Mouse (Mus musculus) intestine, embryonic 16.5 days (tissue): Measurements from ENCODE around the gene Ncbp3. TPM values are rescaled to one million over a fixed set of nuclear protein-coding genes. Genes with fewer than 3 reads are reported as not detected.
"Not testable (repeated sequence)": the region's sequence is repeated elsewhere in the genome, so short reads cannot be mapped to it uniquely, and the experiment has no call there.

Experiments
- ATAC-seq: fragments of 200-750 bp; cut with Nextera tagmentation; 2 replicates; pipeline ENCODE4 v1.8.0; 2017; ENCODE audit warnings: moderate TSS enrichment, moderate library complexity
- H3K27ac ChIP-seq: fragments of 300-500 bp; sonication (generic); 2 replicates; pipeline ENCODE4 v1.5.1; 2014; ENCODE audit warnings: mild to moderate bottlenecking, low read length
- H3K27me3 ChIP-seq: fragments of 300-500 bp; sonication (generic); replicated peaks from 2 replicates; pipeline ENCODE4 v1.6.1; 2014; ENCODE audit warnings: low read length, control low read depth, mixed read lengths; ENCODE audit not compliant: control insufficient read depth, insufficient read depth
- H3K36me3 ChIP-seq: fragments of 300-500 bp; sonication (generic); 2 replicates; pipeline ENCODE4 v1.6.1; 2014; ENCODE audit warnings: low read length, control low read depth; ENCODE audit not compliant: control insufficient read depth, insufficient read depth
- H3K4me1 ChIP-seq: fragments of 300-500 bp; sonication (generic); 2 replicates; pipeline ENCODE4 v1.6.1; 2014; ENCODE audit warnings: low read length, control low read depth, mixed read lengths; ENCODE audit not compliant: control insufficient read depth, insufficient read depth
- H3K4me2 ChIP-seq: fragments of 300-500 bp; sonication (generic); 2 replicates; pipeline ENCODE4 v1.6.1; 2014; ENCODE audit warnings: low read depth, low read length, control low read depth
- H3K4me3 ChIP-seq: fragments of 300-500 bp; sonication (generic); 2 replicates; pipeline ENCODE4 v1.5.1; 2014; ENCODE audit warnings: mild to moderate bottlenecking, low read length
- H3K9ac ChIP-seq: fragments of 300-500 bp; sonication (generic); 2 replicates; pipeline ENCODE4 v1.6.1; 2014; ENCODE audit warnings: low read depth, low read length
- H3K9me3 ChIP-seq: fragments of 300-500 bp; sonication (generic); 2 replicates; pipeline ENCODE4 v1.6.1; 2016; ENCODE audit warnings: low read length, control low read depth; ENCODE audit not compliant: control insufficient read depth
- WGBS: fragments of 180-500 bp; shearing (Covaris S2); extraction: QIAGEN DNeasy Blood & Tissue Kit; methylation state at CpG from one replicate; pipeline ENCODE4 v1.1.7; 2014; 5-methylcytosine and 5-hydroxymethylcytosine counted together
- polyA plus RNA-seq: library from polyadenylated mRNA; unstranded; fragments of >200 nt; fragmentation: Nextera tagmentation; extraction: Ambion mirVana; gene quantifications from 2 replicates; pipeline ENCODE4 v1.2.1, GENCODE M21; 2015

Ncbp3 gene
- polyA plus RNA-seq, 1 experiment from 2014 or later = 8.3 TPM

GRCm38 (mm10) chr11:73090826-73091225 is 43.2 kb downstream of the Ncbp3 start:
- H3K27me3 ChIP-seq = no peaks in the 10 kb centered on the region
- H3K36me3 ChIP-seq = no peaks in the 10 kb centered on the region
- 86% methylated on average over 2 of the region's 2 CpGs for WGBS
- no peak overlapping the region for H3K4me3 ChIP-seq
- no peaks in the 10 kb centered on the region for H3K9me3 ChIP-seq
- no peaks in the 10 kb centered on the region for H3K4me1 ChIP-seq
- ATAC-seq = no peak
- H3K9ac ChIP-seq = no peak overlapping the region
- no peak overlapping the region for H3K27ac ChIP-seq
- no peak overlapping the region for H3K4me2 ChIP-seq

- no peak for ATAC-seq
- Histone ChIP-seq H3K36me3 (no peaks in the 10 kb centered on the region), H3K27ac (no peak overlapping the region), H3K9me3 (no peaks in the 10 kb centered on the region), H3K4me3 (no peak overlapping the region), H3K4me2 (no peak overlapping the region), H3K9ac (no peak overlapping the region), H3K27me3 (no peaks in the 10 kb centered on the region), H3K4me1 (no peaks in the 10 kb centered on the region)
- 72% methylated on average over 4 of the region's 4 CpGs for WGBS
These were observed 44.5 kb downstream of the Ncbp3 start for GRCm38 (mm10) chr11:73092057-73092456.

- ATAC-seq = no peak
- WGBS = 63% methylated on average over 7 of the region's 7 CpGs
These were observed 45.3 kb downstream of the Ncbp3 start for GRCm38 (mm10) chr11:73092877-73093276.

GRCm38 (mm10) chr11:73094231-73094995 is 46.8 kb downstream of the Ncbp3 start:
- no peak overlapping the region for H3K4me2 ChIP-seq
- no peaks in the 10 kb centered on the region for H3K36me3 ChIP-seq
- H3K4me1 ChIP-seq = no peaks in the 10 kb centered on the region
- H3K9ac ChIP-seq = no peak overlapping the region
- no peaks in the 10 kb centered on the region for H3K27me3 ChIP-seq
- no peak for ATAC-seq
- H3K4me3 ChIP-seq = no peak overlapping the region
- H3K27ac ChIP-seq = no peak overlapping the region
- WGBS = 79% methylated on average over 11 of the region's 11 CpGs
- no peaks in the 10 kb centered on the region for H3K9me3 ChIP-seq

More at GRCm38 (mm10) chr11:73092877-73093276, 45.3 kb downstream of the Ncbp3 start:
- Histone ChIP-seq H3K27me3 (no peaks in the 10 kb centered on the region), H3K9ac (no peak overlapping the region), H3K36me3 (no peaks in the 10 kb centered on the region), H3K27ac (no peak overlapping the region), H3K4me1 (no peaks in the 10 kb centered on the region), H3K4me3 (no peak overlapping the region), H3K9me3 (no peaks in the 10 kb centered on the region), H3K4me2 (no peak overlapping the region)

- H3K4me2 ChIP-seq = no peak overlapping the region
- ATAC-seq = no peak
These were observed 51.3 kb downstream of the Ncbp3 start for GRCm38 (mm10) chr11:73098860-73099259.

GRCm38 (mm10) chr11:73099976-73100750 is 52.6 kb downstream of the Ncbp3 start:
- H3K27ac ChIP-seq = no peak overlapping the region
- H3K9ac ChIP-seq = no peak overlapping the region
- no peak overlapping the region for H3K4me3 ChIP-seq
- H3K4me2 ChIP-seq = no peak overlapping the region
- no peaks in the 10 kb centered on the region for H3K36me3 ChIP-seq
- H3K27me3 ChIP-seq = no peaks in the 10 kb centered on the region
- H3K4me1 ChIP-seq = no peaks in the 10 kb centered on the region
- WGBS = 70% methylated on average over 14 of the region's 14 CpGs
- no peak for ATAC-seq
- H3K9me3 ChIP-seq = no peaks in the 10 kb centered on the region

More at GRCm38 (mm10) chr11:73098860-73099259, 51.3 kb downstream of the Ncbp3 start:
- H3K36me3 ChIP-seq = no peaks in the 10 kb centered on the region
- no peaks in the 10 kb centered on the region for H3K9me3 ChIP-seq
- H3K4me3 ChIP-seq = no peak overlapping the region
- H3K4me1 ChIP-seq = no peaks in the 10 kb centered on the region
- H3K27ac ChIP-seq = no peak overlapping the region
- 60% methylated on average over 5 of the region's 5 CpGs for WGBS
- H3K9ac ChIP-seq = no peak overlapping the region
- H3K27me3 ChIP-seq = no peaks in the 10 kb centered on the region

- Histone ChIP-seq H3K4me3 (no peak overlapping the region), H3K9me3 (no peaks in the 10 kb centered on the region), H3K4me2 (no peak overlapping the region), H3K36me3 (no peaks in the 10 kb centered on the region), H3K9ac (no peak overlapping the region), H3K27ac (no peak overlapping the region), H3K4me1 (no peaks in the 10 kb centered on the region), H3K27me3 (no peaks in the 10 kb centered on the region)
- WGBS = 80% methylated on average over 4 of the region's 4 CpGs
- no peak for ATAC-seq
These were observed 53.7 kb downstream of the Ncbp3 start for GRCm38 (mm10) chr11:73101308-73101707.

- no peaks in the 10 kb centered on the region for H3K9me3 ChIP-seq
- H3K4me2 ChIP-seq = no peak overlapping the region
- ATAC-seq = no peak
These were observed 57.7 kb downstream of the Ncbp3 start for GRCm38 (mm10) chr11:73105246-73105645.

GRCm38 (mm10) chr11:73107358-73107757 is 59.8 kb downstream of the Ncbp3 start:
- ATAC-seq = not testable (repeated sequence)

More at GRCm38 (mm10) chr11:73105246-73105645, 57.7 kb downstream of the Ncbp3 start:
- Histone ChIP-seq H3K4me3 (no peak overlapping the region), H3K27me3 (no peaks in the 10 kb centered on the region), H3K4me1 (no peaks in the 10 kb centered on the region), H3K9ac (no peak overlapping the region), H3K36me3 (no peaks in the 10 kb centered on the region), H3K27ac (no peak overlapping the region)
- 54% methylated on average over 3 of the region's 3 CpGs for WGBS

More at GRCm38 (mm10) chr11:73107358-73107757, 59.8 kb downstream of the Ncbp3 start:
- not testable (repeated sequence) for H3K4me3 ChIP-seq, H3K9ac ChIP-seq, H3K4me1 ChIP-seq, H3K27ac ChIP-seq, H3K27me3 ChIP-seq, H3K4me2 ChIP-seq, H3K9me3 ChIP-seq, H3K36me3 ChIP-seq
- 38% methylated on average over 3 of the region's 3 CpGs for WGBS
